Mouse (Mus musculus): ENCODE measurements around the gene Olfr224. TPM values are rescaled to one million over a fixed set of nuclear protein-coding genes. Genes with fewer than 3 reads are reported as not detected.

Gene Olfr224
- polyA plus RNA-seq, 1 experiment: not detected

DNA sequence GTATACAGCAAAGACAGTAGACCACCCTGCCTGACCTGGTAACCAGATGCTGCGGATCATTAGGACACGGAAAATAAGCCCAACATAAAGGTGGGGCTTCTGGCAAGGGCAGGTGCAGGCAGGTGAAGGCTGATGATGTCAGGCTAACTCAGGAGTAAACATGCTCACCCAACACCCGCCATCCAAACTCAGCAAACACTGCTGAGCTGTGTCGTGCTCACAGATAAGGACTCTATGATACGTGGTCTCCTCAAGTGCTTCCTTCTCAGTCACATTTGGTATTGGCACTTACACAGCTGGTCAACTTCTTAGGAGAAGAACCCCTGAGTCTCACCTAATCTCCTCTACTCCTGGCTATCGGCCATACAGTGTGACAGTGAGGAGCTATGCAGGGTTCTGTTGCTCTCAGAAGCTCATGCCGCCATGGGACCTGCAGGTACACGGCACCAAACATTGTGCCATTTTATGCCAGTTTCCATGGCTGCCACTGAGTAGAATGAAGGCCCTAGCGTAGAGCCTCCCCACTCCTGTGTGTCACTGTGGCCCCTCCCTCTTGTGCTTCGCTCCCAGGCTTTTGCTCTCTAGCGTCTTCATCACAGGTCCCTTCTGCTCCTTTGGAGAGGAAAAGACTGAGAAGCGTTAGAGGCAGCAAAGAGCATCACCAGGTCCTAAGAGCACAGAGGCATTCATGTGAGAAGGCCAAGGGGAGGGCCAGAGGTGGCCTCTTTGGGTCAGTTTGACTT lies 36.0 kb upstream of the Olfr224 start:
- H3K4me3 ChIP-seq (ENCODE audit: low read depth, low read length): no peak overlapping the region
- no peaks in the 10 kb centered on the region for H3K27me3 ChIP-seq (ENCODE audit: control insufficient read depth, insufficient read depth, low read length)
- peak overlapping the region; percentile 48 for H3K27ac ChIP-seq (ENCODE audit: insufficient read depth, low read depth, low read length)
- H3K36me3 ChIP-seq (ENCODE audit: control insufficient read depth, insufficient read depth, low read length): 0 out of 2 replicates have a peak, but pooled peaks cover 2% of the 10 kb centered on the region
- 32% methylated on average over 12 of the region's 12 CpGs for WGBS
- TF ChIP-seq POLR2A (IDR thresholded peaks at IDR 0.05; ENCODE audit: low read depth, low read length) (no peak), CTCF (IDR thresholded peaks at IDR 0.05; ENCODE audit: extremely low read depth, insufficient read length, insufficient replicate concordance, low read depth, low read length) (no peak)
- H3K4me1 ChIP-seq (ENCODE audit: control insufficient read depth, insufficient read depth, insufficient read length, low read length): peaks cover 37% of the 10 kb centered on the region

GRCm38 (mm10) chr11:58605228-58605627 lies 34.9 kb upstream of the Olfr224 start:
- Histone ChIP-seq H3K27ac (ENCODE audit: insufficient read depth, low read depth, low read length) (peak overlapping the region; percentile 51), H3K4me3 (ENCODE audit: low read depth, low read length) (no peak overlapping the region), H3K4me1 (ENCODE audit: control insufficient read depth, insufficient read depth, insufficient read length, low read length) (peaks cover 30% of the 10 kb centered on the region), H3K27me3 (ENCODE audit: control insufficient read depth, insufficient read depth, low read length) (no peaks in the 10 kb centered on the region), H3K36me3 (ENCODE audit: control insufficient read depth, insufficient read depth, low read length) (0 out of 2 replicates have a peak, but pooled peaks cover 2% of the 10 kb centered on the region)
- TF ChIP-seq POLR2A (IDR thresholded peaks at IDR 0.05; ENCODE audit: low read depth, low read length): no peak
- 24% methylated on average over 3 of the region's 3 CpGs for whole genome bisulfite sequencing

- peak overlapping the region; percentile 51 for H3K27ac ChIP-seq (ENCODE audit: insufficient read depth, low read depth, low read length)
- 14% methylated on average over 2 of the region's 2 CpGs for WGBS
- H3K36me3 ChIP-seq (ENCODE audit: control insufficient read depth, insufficient read depth, low read length): 0 out of 2 replicates have a peak, but pooled peaks cover 2% of the 10 kb centered on the region
- no peak for TF ChIP-seq POLR2A (IDR thresholded peaks at IDR 0.05; ENCODE audit: low read depth, low read length)
- no peak for TF ChIP-seq CTCF (IDR thresholded peaks at IDR 0.05; ENCODE audit: extremely low read depth, insufficient read length, insufficient replicate concordance, low read depth, low read length)
- peaks cover 27% of the 10 kb centered on the region for H3K4me1 ChIP-seq (ENCODE audit: control insufficient read depth, insufficient read depth, insufficient read length, low read length)
- H3K4me3 ChIP-seq (ENCODE audit: low read depth, low read length): no peak overlapping the region
- H3K27me3 ChIP-seq (ENCODE audit: control insufficient read depth, insufficient read depth, low read length): no peaks in the 10 kb centered on the region
These were observed 34.3 kb upstream of the Olfr224 start for GRCm38 (mm10) chr11:58604688-58605087.

- TF ChIP-seq POLR2A (IDR thresholded peaks at IDR 0.05; ENCODE audit: low read depth, low read length): no peak
- TF ChIP-seq CTCF (IDR thresholded peaks at IDR 0.05; ENCODE audit: extremely low read depth, insufficient read length, insufficient replicate concordance, low read depth, low read length): no peak
- no peaks in the 10 kb centered on the region for H3K27me3 ChIP-seq (ENCODE audit: control insufficient read depth, insufficient read depth, low read length)
- peaks cover 27% of the 10 kb centered on the region for H3K4me1 ChIP-seq (ENCODE audit: control insufficient read depth, insufficient read depth, insufficient read length, low read length)
- WGBS: 72% methylated on average over 6 of the region's 6 CpGs
- no peaks in the 10 kb centered on the region for H3K36me3 ChIP-seq (ENCODE audit: control insufficient read depth, insufficient read depth, low read length)
- no peak overlapping the region for H3K4me3 ChIP-seq (ENCODE audit: low read depth, low read length)
- H3K27ac ChIP-seq (ENCODE audit: insufficient read depth, low read depth, low read length): peak overlapping the region; percentile 33; the same call in 1 of the 2 replicates
These were observed 32.6 kb upstream of the Olfr224 start for GRCm38 (mm10) chr11:58602800-58603560.

DNA sequence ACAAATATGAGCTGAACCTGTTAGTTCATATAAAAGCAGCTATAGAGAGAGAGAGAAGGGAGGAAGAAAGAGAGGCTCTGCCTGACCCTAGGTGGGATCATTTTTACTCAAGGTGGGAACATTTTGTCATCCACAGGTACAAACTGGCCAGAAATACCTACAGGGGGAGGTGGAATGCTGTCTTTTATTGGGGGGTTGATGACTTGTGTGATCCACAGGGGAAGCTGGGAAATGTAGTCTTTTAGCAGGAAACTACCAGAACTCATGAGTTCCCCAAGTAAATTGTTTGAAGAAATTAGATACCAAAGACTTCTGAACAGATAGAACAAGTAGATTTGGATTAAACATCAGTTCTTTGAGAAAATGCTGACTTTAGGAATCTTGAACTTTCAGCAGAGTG lies 31.7 kb upstream of the Olfr224 start:
- H3K4me3 ChIP-seq (ENCODE audit: low read depth, low read length): no peak overlapping the region
- no peak overlapping the region for H3K27ac ChIP-seq (ENCODE audit: insufficient read depth, low read depth, low read length)
- no peaks in the 10 kb centered on the region for H3K36me3 ChIP-seq (ENCODE audit: control insufficient read depth, insufficient read depth, low read length)
- no peaks in the 10 kb centered on the region for H3K27me3 ChIP-seq (ENCODE audit: control insufficient read depth, insufficient read depth, low read length)
- H3K4me1 ChIP-seq (ENCODE audit: control insufficient read depth, insufficient read depth, insufficient read length, low read length): peaks cover 27% of the 10 kb centered on the region
- TF ChIP-seq POLR2A (IDR thresholded peaks at IDR 0.05; ENCODE audit: low read depth, low read length) (no peak), CTCF (IDR thresholded peaks at IDR 0.05; ENCODE audit: extremely low read depth, insufficient read length, insufficient replicate concordance, low read depth, low read length) (no peak)

- TF ChIP-seq POLR2A (IDR thresholded peaks at IDR 0.05; ENCODE audit: low read depth, low read length): no peak
- TF ChIP-seq CTCF (IDR thresholded peaks at IDR 0.05; ENCODE audit: extremely low read depth, insufficient read length, insufficient replicate concordance, low read depth, low read length): no peak
- Histone ChIP-seq H3K27ac (ENCODE audit: insufficient read depth, low read depth, low read length) (no peak overlapping the region), H3K27me3 (ENCODE audit: control insufficient read depth, insufficient read depth, low read length) (no peaks in the 10 kb centered on the region), H3K4me3 (ENCODE audit: low read depth, low read length) (no peak overlapping the region), H3K36me3 (ENCODE audit: control insufficient read depth, insufficient read depth, low read length) (no peaks in the 10 kb centered on the region), H3K4me1 (ENCODE audit: control insufficient read depth, insufficient read depth, insufficient read length, low read length) (no peaks in the 10 kb centered on the region; the same call in 1 of the 2 replicates)
- 92% methylated on average over 13 of the region's 13 CpGs for WGBS
These were observed 27.5 kb upstream of the Olfr224 start for GRCm38 (mm10) chr11:58597837-58598236.

DNA sequence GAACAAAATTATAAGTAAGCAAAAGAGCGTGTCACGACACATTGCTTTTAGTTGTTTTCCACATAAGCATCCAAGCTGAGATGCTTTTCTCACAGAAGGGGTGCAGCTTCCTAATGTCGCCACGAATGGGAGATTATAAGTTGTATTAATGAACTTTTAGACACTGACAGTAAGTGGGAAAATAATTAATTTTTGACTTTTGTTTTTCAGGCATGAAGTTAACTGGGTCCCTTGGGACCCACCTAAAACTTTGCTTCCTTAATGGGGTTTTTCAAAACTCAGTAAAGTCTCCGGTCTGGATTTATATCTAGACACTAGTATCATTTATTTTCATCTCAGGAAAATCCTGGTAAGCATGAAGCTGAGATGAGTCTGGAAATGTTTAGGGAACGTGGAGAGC lies 24.5 kb upstream of the Olfr224 start, which contains the start of gene Olfr324:
TSS of gene Olfr324 (plus strand) at position 301 of the 400 bp plus-strand sequence.
- Histone ChIP-seq H3K4me3 (ENCODE audit: low read depth, low read length) (no peak within 1 kb of the TSS), H3K36me3 (ENCODE audit: control insufficient read depth, insufficient read depth, low read length) (no peaks in the 10 kb centered on the region), H3K27ac (ENCODE audit: insufficient read depth, low read depth, low read length) (no peak within 1 kb of the TSS), H3K27me3 (ENCODE audit: control insufficient read depth, insufficient read depth, low read length) (no peaks in the 10 kb centered on the region), H3K4me1 (ENCODE audit: control insufficient read depth, insufficient read depth, insufficient read length, low read length) (peaks cover 2% of the 10 kb centered on the region; the same call in 1 of the 2 replicates)
- 85% methylated on average over 6 of the region's 6 CpGs for WGBS
- TF ChIP-seq POLR2A (IDR thresholded peaks at IDR 0.05; ENCODE audit: low read depth, low read length): no peak
- TF ChIP-seq CTCF (IDR thresholded peaks at IDR 0.05; ENCODE audit: extremely low read depth, insufficient read length, insufficient replicate concordance, low read depth, low read length): no peak
